Mouse (Mus musculus): ENCODE results near the gene Mr1. TPM values are rescaled to one million over a fixed set of nuclear protein-coding genes. Genes with fewer than 3 reads are reported as not detected.

The Mr1 gene
- total and polyA plus RNA-seq, 3 experiments, result 4.3 to 7.6 (median 7.1) TPM

- H3K79me2 ChIP-seq (replicated peaks; ENCODE audit: control insufficient read depth, extremely low read depth, insufficient read depth, poor library complexity, severe bottlenecking), result no peaks in the 10 kb centered on the region
- in situ Hi-C loops (cut with MboI; ENCODE audit: low pct_ligation_motif_present, low pct_unique_long_range_greater_than_20kb, low sequenced_read_pairs) (no loop called here), dilution Hi-C loops (cut with MboI; ENCODE audit: extremely low pct_ligation_motif_present, extremely low pct_unique_long_range_greater_than_20kb, low sequenced_read_pairs) (no loop called here)
- TF ChIP-seq MAZ (IDR thresholded peaks at IDR 0.05; ENCODE audit: low read depth, low read length), result no peak
- TF ChIP-seq KAT2A (IDR thresholded peaks at IDR 0.05; ENCODE audit: insufficient replicate concordance, low read length), result no peak
- TF ChIP-seq CHD2 (IDR thresholded peaks at IDR 0.05; ENCODE audit: low read length), result no peak
- TF ChIP-seq ETS1 (conservative IDR thresholded peaks at IDR 0.05; ENCODE audit: low read depth, low read length), result no peak
- no peak for TF ChIP-seq ZKSCAN1 (IDR thresholded peaks at IDR 0.05; ENCODE audit: borderline replicate concordance, low read depth, low read length)
- no peak for TF ChIP-seq UBTF (IDR thresholded peaks at IDR 0.05; ENCODE audit: low read depth, low read length)
- TF ChIP-seq ZMIZ1 (IDR thresholded peaks at IDR 0.05; ENCODE audit: low read depth, low read length), result no peak
- TF ChIP-seq CHD1 (IDR thresholded peaks at IDR 0.05; ENCODE audit: low read depth, low read length), result no peak
- no peak for TF ChIP-seq POLR2AphosphoS2 (IDR thresholded peaks at IDR 0.05; ENCODE audit: low read depth, low read length)
- TF ChIP-seq RAD21 (IDR thresholded peaks at IDR 0.05; ENCODE audit: low read depth, low read length), result no peak
- TF ChIP-seq MYC (IDR thresholded peaks at IDR 0.05; ENCODE audit: low read depth, low read length), result no peak
- TF ChIP-seq RCOR1 (conservative IDR thresholded peaks at IDR 0.05; ENCODE audit: low read depth, low read length), result no peak
- TF ChIP-seq TCF12 (IDR thresholded peaks at IDR 0.05; ENCODE audit: low read depth, low read length), result no peak
- no peak for TF ChIP-seq POLR2A (IDR thresholded peaks at IDR 0.05; ENCODE audit: low read depth, low read length)
- no peak for TF ChIP-seq ZC3H11A (IDR thresholded peaks at IDR 0.05; ENCODE audit: low read depth, low read length)
- TF ChIP-seq MEF2A (IDR thresholded peaks at IDR 0.05; ENCODE audit: borderline replicate concordance, low read depth, low read length), result no peak
- no peak for TF ChIP-seq JUN (IDR thresholded peaks at IDR 0.05; ENCODE audit: insufficient read depth, low read depth, low read length)
- no peak for TF ChIP-seq USF2 (conservative IDR thresholded peaks at IDR 0.05; ENCODE audit: low read depth, low read length)
- no peak for TF ChIP-seq SMC3 (IDR thresholded peaks at IDR 0.05; ENCODE audit: low read depth, low read length)
- no peak for TF ChIP-seq BHLHE40 (IDR thresholded peaks at IDR 0.05; ENCODE audit: low read depth, low read length)
- no peaks in the 10 kb centered on the region for H3K9me3 ChIP-seq (replicated peaks; ENCODE audit: low read length)
- H3K36me3 ChIP-seq (replicated peaks in 1 of 2; ENCODE audit: control insufficient read depth in 1 of 2, insufficient read depth in 1 of 2, low read length in 1 of 2), result no peaks in the 10 kb centered on the region
- peaks cover 1% of the 10 kb centered on the region for H3K27me3 ChIP-seq (replicated peaks)
- H3K9ac ChIP-seq (ENCODE audit: insufficient read depth, low read depth), result no peak overlapping the region
- no peak overlapping the region for H3K27ac ChIP-seq (ENCODE audit: insufficient read depth, low read depth)
- no peak overlapping the region for H3K4me3 ChIP-seq (replicated peaks in 1 of 3; ENCODE audit: low read depth in 2 of 3, low read length in 2 of 3, poor library complexity in 1 of 3)
- H3K4me1 ChIP-seq (ENCODE audit: control insufficient read depth in 1 of 2, insufficient read depth in 2 of 2), result peaks cover 13 to 35% of the 10 kb centered on the region in 2 experiments
- DNase-seq (ENCODE audit: extremely low read depth), result no peak
- no peak overlapping the region for H3K4me2 ChIP-seq (ENCODE audit: insufficient read depth, low read depth, poor library complexity, severe bottlenecking)
Observed at GRCm38 (mm10) chr1:155112118-155112517, 34.5 kb downstream of the Mr1 start.

GRCm38 (mm10) chr1:155111491-155111890, 35.1 kb downstream of the Mr1 start:
- H3K4me3 ChIP-seq (replicated peaks in 1 of 3; ENCODE audit: low read depth in 2 of 3, low read length in 2 of 3, poor library complexity in 1 of 3), result no peak overlapping the region
- peaks cover 1% of the 10 kb centered on the region for H3K27me3 ChIP-seq (replicated peaks)
- H3K9ac ChIP-seq (ENCODE audit: insufficient read depth, low read depth), result no peak overlapping the region
- in situ Hi-C loops (cut with MboI; ENCODE audit: low pct_ligation_motif_present, low pct_unique_long_range_greater_than_20kb, low sequenced_read_pairs), result no loop called here
- H3K4me1 ChIP-seq (ENCODE audit: control insufficient read depth in 1 of 2, insufficient read depth in 2 of 2), result peaks cover 13 to 40% of the 10 kb centered on the region in 2 experiments
- dilution Hi-C loops (cut with MboI; ENCODE audit: extremely low pct_ligation_motif_present, extremely low pct_unique_long_range_greater_than_20kb, low sequenced_read_pairs), result no loop called here
- TF ChIP-seq RCOR1 (conservative IDR thresholded peaks at IDR 0.05; ENCODE audit: low read depth, low read length) (no peak), KAT2A (IDR thresholded peaks at IDR 0.05; ENCODE audit: insufficient replicate concordance, low read length) (no peak)
- no peak for DNase-seq (ENCODE audit: extremely low read depth)
- no peak overlapping the region for H3K4me2 ChIP-seq (ENCODE audit: insufficient read depth, low read depth, poor library complexity, severe bottlenecking)
- no peaks in the 10 kb centered on the region for H3K9me3 ChIP-seq (replicated peaks; ENCODE audit: low read length)
- no peak overlapping the region for H3K27ac ChIP-seq (ENCODE audit: insufficient read depth, low read depth)
- H3K79me2 ChIP-seq (replicated peaks; ENCODE audit: control insufficient read depth, extremely low read depth, insufficient read depth, poor library complexity, severe bottlenecking), result no peaks in the 10 kb centered on the region
- H3K36me3 ChIP-seq (replicated peaks in 1 of 2; ENCODE audit: control insufficient read depth in 1 of 2, insufficient read depth in 1 of 2, low read length in 1 of 2), result no peaks in the 10 kb centered on the region
